Mouse (Mus musculus): ENCODE data around the gene Lrrfip1.

DNA sequence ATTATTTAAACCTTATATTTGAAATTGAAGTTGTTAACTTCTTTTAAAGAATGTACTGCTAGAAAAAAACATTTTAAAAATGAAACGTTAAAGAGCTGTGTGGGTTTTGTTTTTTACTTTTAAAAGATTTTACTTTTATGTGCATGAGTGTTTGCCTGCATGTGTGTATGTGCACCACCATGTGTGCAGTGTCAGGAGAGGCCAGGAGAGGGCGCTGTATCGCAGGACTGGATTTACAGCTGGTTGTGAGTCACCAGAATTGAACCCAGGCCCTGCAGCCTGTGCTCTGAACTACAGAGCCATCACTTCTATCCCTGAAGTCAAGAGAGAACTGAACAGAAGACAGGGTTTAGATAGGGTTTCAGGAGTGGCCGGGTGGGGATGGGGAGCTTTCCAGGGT lies 130.3 kb downstream of the Lrrfip1 start:
- TF ChIP-seq GATA1 (IDR thresholded peaks at IDR 0.05; ENCODE audit: borderline replicate concordance, low read length) (no peak), FLI1 (IDR thresholded peaks at IDR 0.05; ENCODE audit: low read length) (no peak)

All from megakaryocyte, embryonic 14.5 days (primary cell).